ENCODE assay signal across 17 mouse cellular contexts in the genomic region with DNA sequence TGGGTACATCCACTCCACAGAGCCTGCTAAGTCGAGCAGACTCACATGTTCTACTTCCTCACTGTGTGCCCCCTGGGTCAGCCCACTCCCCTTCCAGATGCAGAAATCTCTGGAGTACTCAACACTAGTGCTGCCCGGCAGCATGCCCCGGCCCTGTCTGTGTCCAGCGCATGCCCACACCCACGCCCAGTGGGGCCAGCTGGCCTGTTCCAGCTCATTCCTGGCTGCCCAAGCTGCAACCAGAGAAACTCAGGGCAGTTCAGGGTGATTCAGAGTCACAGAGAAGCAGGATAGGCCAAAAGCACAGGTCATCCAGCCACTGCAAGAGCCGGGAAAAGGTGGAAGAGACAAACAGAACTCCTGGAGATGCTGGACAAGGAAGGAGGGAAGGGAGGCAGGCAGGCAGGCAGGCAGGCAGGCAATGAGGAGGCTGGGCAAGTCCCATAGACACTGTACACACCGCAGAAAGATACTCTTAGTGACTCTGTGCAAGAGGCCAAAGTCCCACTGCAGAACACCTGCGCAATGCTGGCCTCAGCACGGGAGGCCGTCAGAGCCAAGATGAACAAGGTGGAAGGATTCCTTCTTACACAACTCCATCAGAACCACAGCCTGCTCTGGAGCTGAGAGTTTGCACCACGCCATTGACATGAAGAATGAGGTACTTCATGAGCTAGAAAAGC. TPM values are rescaled to one million over a fixed set of nuclear protein-coding genes. Genes with fewer than 3 reads are reported as not detected.
DNase-seq lines count a peak whose midpoint lies in the region; ATAC-seq and TF ChIP-seq lines count a peak whose summit lies in the region.
"Had no signal": no experiment of that assay in that cellular context is flagged by ENCODE, and none has a peak within 500 bp of the region (broad histone marks: within the 10 kb centered on the region; RNA-seq: fewer than 3 reads in every experiment).

No protein-coding gene starts in this region.

- no peaks in the 10 kb centered on the region for H3K36me3 ChIP-seq in intestine, postnatal 0 days (ENCODE audit: control insufficient read depth, insufficient read depth)
- H3K36me3 ChIP-seq in liver, embryonic 13.5 days = no peaks in the 10 kb centered on the region
- H3K36me3 ChIP-seq in stomach, postnatal 0 days (ENCODE audit: control insufficient read depth, insufficient read depth, low read length) = no peaks in the 10 kb centered on the region
- no peaks in the 10 kb centered on the region for H3K36me3 ChIP-seq in forebrain, postnatal 0 days (ENCODE audit: insufficient read depth)
- H3K36me3 ChIP-seq in hindbrain, postnatal 0 days (ENCODE audit: insufficient read depth, low read length) = no peaks in the 10 kb centered on the region
- H3K36me3 ChIP-seq: embryonic facial prominence, embryonic 15.5 days; heart, embryonic 15.5 days; hindbrain, embryonic 12.5 days had no signal

- H3K4me1 ChIP-seq in intestine, postnatal 0 days (replicated peaks; ENCODE audit: control insufficient read depth, insufficient read depth, low read length) = 0 out of 2 replicates have a peak, but pooled peaks cover 4% of the 10 kb centered on the region
- peaks cover 3% of the 10 kb centered on the region; the same call in 1 of the 2 replicates for H3K4me1 ChIP-seq in liver, embryonic 13.5 days (replicated peaks)
- H3K4me1 ChIP-seq in stomach, postnatal 0 days (replicated peaks; ENCODE audit: control insufficient read depth, insufficient read depth) = no peaks in the 10 kb centered on the region
- peaks cover 13% of the 10 kb centered on the region for H3K4me1 ChIP-seq in forebrain, postnatal 0 days (ENCODE audit: insufficient read depth)
- peaks cover 6% of the 10 kb centered on the region; the same call in 1 of the 2 replicates for H3K4me1 ChIP-seq in hindbrain, postnatal 0 days (ENCODE audit: insufficient read depth, low read length)

- TF ChIP-seq EP300 in stomach, postnatal 0 days (optimal IDR thresholded peaks at IDR 0.05) = no peak

- no peak overlapping the region for H3K4me3 ChIP-seq in intestine, postnatal 0 days (ENCODE audit: low read depth, low read length)
- H3K4me3 ChIP-seq in liver, embryonic 13.5 days (replicated peaks) = no peak overlapping the region
- no peak overlapping the region for H3K4me3 ChIP-seq in stomach, postnatal 0 days (ENCODE audit: low read depth, low read length)
- H3K4me3 ChIP-seq in forebrain, postnatal 0 days (ENCODE audit: low read depth, low read length) = no peak overlapping the region
- no peak overlapping the region for H3K4me3 ChIP-seq in hindbrain, postnatal 0 days (ENCODE audit: low read length)
- H3K4me3 ChIP-seq: embryonic facial prominence, embryonic 15.5 days; forebrain, embryonic 13.5 days; heart, embryonic 15.5 days; hindbrain, embryonic 12.5 days had no signal

- no peaks in the 10 kb centered on the region for H3K9me3 ChIP-seq in intestine, postnatal 0 days (ENCODE audit: control insufficient read depth)
- no peaks in the 10 kb centered on the region for H3K9me3 ChIP-seq in liver, embryonic 13.5 days (replicated peaks)
- no peaks in the 10 kb centered on the region for H3K9me3 ChIP-seq in stomach, postnatal 0 days (ENCODE audit: control insufficient read depth, low read length)
- H3K9me3 ChIP-seq in forebrain, postnatal 0 days (ENCODE audit: low read length) = no peaks in the 10 kb centered on the region
- no peaks in the 10 kb centered on the region for H3K9me3 ChIP-seq in hindbrain, postnatal 0 days (ENCODE audit: low read length)
- H3K9me3 ChIP-seq: embryonic facial prominence, embryonic 15.5 days; forebrain, embryonic 13.5 days; heart, embryonic 15.5 days; hindbrain, embryonic 12.5 days had no signal

- H3K9ac ChIP-seq in intestine, postnatal 0 days (ENCODE audit: low read depth, low read length) = no peak overlapping the region
- H3K9ac ChIP-seq in liver, embryonic 13.5 days = no peak overlapping the region
- H3K9ac ChIP-seq in stomach, postnatal 0 days (ENCODE audit: low read length) = no peak overlapping the region
- H3K9ac ChIP-seq in forebrain, postnatal 0 days = no peak overlapping the region
- H3K9ac ChIP-seq in hindbrain, postnatal 0 days (replicated peaks; ENCODE audit: low read length) = no peak overlapping the region
- H3K9ac ChIP-seq: embryonic facial prominence, embryonic 15.5 days; forebrain, embryonic 13.5 days; heart, embryonic 15.5 days; hindbrain, embryonic 12.5 days; liver, embryonic 14.5 days had no signal

- DNase-seq in urinary bladder, adult 2 months (ENCODE audit: low spot score) = peak; percentile 8
- no peak for DNase-seq in urinary bladder, postnatal 14 days (ENCODE audit: low spot score)
- DNase-seq in liver, embryonic 13.5 days = no peak
- peak; percentile 76 for DNase-seq in stomach, postnatal 0 days (ENCODE audit: low spot score)
- no peak for DNase-seq in cerebellum, adult 11 months
- DNase-seq in forebrain, postnatal 0 days = no peak
- no peak for DNase-seq in hindbrain, postnatal 0 days (ENCODE audit: low spot score)
- DNase-seq: cerebellum, adult 11-12 months; thymus, postnatal 4 days had no signal

- 0 out of 2 replicates have a peak overlapping the region, but pooled peaks have one; percentile 1 for H3K4me2 ChIP-seq in intestine, postnatal 0 days (replicated peaks; ENCODE audit: low read depth)
- no peak overlapping the region for H3K4me2 ChIP-seq in liver, embryonic 13.5 days
- no peak overlapping the region for H3K4me2 ChIP-seq in stomach, postnatal 0 days (replicated peaks; ENCODE audit: low read depth)
- no peak overlapping the region for H3K4me2 ChIP-seq in forebrain, postnatal 0 days (ENCODE audit: low read depth)
- H3K4me2 ChIP-seq in hindbrain, postnatal 0 days (ENCODE audit: low read depth, low read length) = no peak overlapping the region
- H3K4me2 ChIP-seq: embryonic facial prominence, embryonic 15.5 days; forebrain, embryonic 13.5 days; heart, embryonic 15.5 days; hindbrain, embryonic 12.5 days had no signal

- no peaks in the 10 kb centered on the region for H3K27me3 ChIP-seq in intestine, postnatal 0 days (replicated peaks; ENCODE audit: control insufficient read depth, insufficient read depth, low read length)
- H3K27me3 ChIP-seq in liver, embryonic 13.5 days = no peaks in the 10 kb centered on the region
- no peaks in the 10 kb centered on the region for H3K27me3 ChIP-seq in stomach, postnatal 0 days (ENCODE audit: control insufficient read depth, insufficient read depth, low read length)
- H3K27me3 ChIP-seq in forebrain, postnatal 0 days (ENCODE audit: insufficient read depth, low read length) = no peaks in the 10 kb centered on the region
- no peaks in the 10 kb centered on the region for H3K27me3 ChIP-seq in hindbrain, postnatal 0 days (ENCODE audit: insufficient read depth, low read length)
- H3K27me3 ChIP-seq: CH12.LX; embryonic facial prominence, embryonic 15.5 days; heart, embryonic 15.5 days; hindbrain, embryonic 12.5 days had no signal

- TF ChIP-seq CTCF in intestine, postnatal 0 days (IDR thresholded peaks at IDR 0.05; ENCODE audit: low read depth) = no peak
- no peak for TF ChIP-seq CTCF in stomach, postnatal 0 days (IDR thresholded peaks at IDR 0.05; ENCODE audit: low read depth)
- no peak for TF ChIP-seq CTCF in forebrain, postnatal 0 days (IDR thresholded peaks at IDR 0.05; ENCODE audit: low read depth)
- TF ChIP-seq CTCF in hindbrain, postnatal 0 days (IDR thresholded peaks at IDR 0.05; ENCODE audit: low read depth) = no peak

- H3K27ac ChIP-seq in intestine, postnatal 0 days (ENCODE audit: low read depth, low read length) = peak overlapping the region; percentile 54
- no peak overlapping the region for H3K27ac ChIP-seq in liver, embryonic 13.5 days
- H3K27ac ChIP-seq in stomach, postnatal 0 days (replicated peaks) = peak overlapping the region; percentile 41
- H3K27ac ChIP-seq in forebrain, postnatal 0 days (ENCODE audit: low read depth, low read length) = no peak overlapping the region
- H3K27ac ChIP-seq in hindbrain, postnatal 0 days = no peak overlapping the region
- H3K27ac ChIP-seq: embryonic facial prominence, embryonic 15.5 days; forebrain, embryonic 13.5 days; heart, embryonic 15.5 days; hindbrain, embryonic 12.5 days; liver, embryonic 14.5 days had no signal

- ATAC-seq in intestine, postnatal 0 days = peak; percentile 97
- peak; percentile 70 for ATAC-seq in liver, embryonic 13.5 days (ENCODE audit: low read depth)
- peak; percentile 93 for ATAC-seq in stomach, postnatal 0 days (ENCODE audit: low FRiP score, low TSS enrichment)
- ATAC-seq in forebrain, postnatal 0 days = no peak
- no peak for ATAC-seq in hindbrain, postnatal 0 days
- ATAC-seq: activated CD4-positive, CD25-positive, alpha-beta regulatory T cell, adult 4 months; forebrain, embryonic 13.5 days had no signal

- 49% methylated on average over 11 of the region's 11 CpGs for WGBS in intestine, postnatal 0 days
- WGBS in liver, embryonic 13.5 days (ENCODE audit: insufficient replicate concordance) = 65% methylated on average over 11 of the region's 11 CpGs
- WGBS in stomach, postnatal 0 days = 65% methylated on average over 11 of the region's 11 CpGs
- WGBS in forebrain, postnatal 0 days = 88% methylated on average over 11 of the region's 11 CpGs
- WGBS in hindbrain, postnatal 0 days = 89% methylated on average over 11 of the region's 11 CpGs

RNA-seq across cellular contexts. Expression of a gene that starts 23.7 kb away (rescaled TPM):
- polyA plus RNA-seq in urinary bladder, adult 2 months (2012; rRNA removed) = 145 and 163 TPM in 2 replicates
- polyA plus RNA-seq in intestine, postnatal 0 days (2015; fragmentation: Nextera tagmentation; extraction: Ambion mirVana) = 176 and 181 TPM in 2 replicates
- 42.4 and 54.7 TPM in 2 replicates for polyA plus RNA-seq in liver, embryonic 13.5 days (2015; fragmentation: Nextera tagmentation; extraction: Ambion mirVana)
- polyA plus RNA-seq in stomach, postnatal 0 days (2015; fragmentation: Nextera tagmentation; extraction: Ambion mirVana) = 172 and 177 TPM in 2 replicates
- total RNA-seq in forebrain, postnatal 0 days (2014; rRNA removed) = 18.5 and 21.3 TPM in 2 replicates
- polyA plus RNA-seq in forebrain, postnatal 0 days (2015; fragmentation: Nextera tagmentation; extraction: Ambion mirVana) = 35.2 and 40.1 TPM in 2 replicates
- 21.5 and 22.6 TPM in 2 replicates for total RNA-seq in hindbrain, postnatal 0 days (2014; rRNA removed)
- 46.8 and 48.3 TPM in 2 replicates for polyA plus RNA-seq in hindbrain, postnatal 0 days (2015; fragmentation: Nextera tagmentation; extraction: Ambion mirVana)

Comparison
In these comparisons a context has a peak if more than half of its experiments do, and no peak if none do; other contexts are left out.
1. DNase-seq: peak in urinary bladder, adult 2 months (single experiment) and stomach, postnatal 0 days (single experiment); none in urinary bladder, postnatal 14 days (single experiment), liver, embryonic 13.5 days (single experiment), cerebellum, adult 11 months (single experiment), forebrain, postnatal 0 days (single experiment) and hindbrain, postnatal 0 days (single experiment).
2. ATAC-seq: peak in intestine, postnatal 0 days (single experiment), liver, embryonic 13.5 days (single experiment) and stomach, postnatal 0 days (single experiment); none in forebrain, postnatal 0 days (single experiment) and hindbrain, postnatal 0 days (single experiment).
3. H3K27ac ChIP-seq: peak in intestine, postnatal 0 days (single experiment) and stomach, postnatal 0 days (single experiment); none in liver, embryonic 13.5 days (single experiment), forebrain, postnatal 0 days (single experiment) and hindbrain, postnatal 0 days (single experiment).